Mouse (Mus musculus) left cerebral cortex, adult 8-10 months (tissue): ENCODE results near the gene Sh2b1. TPM values are rescaled to one million over a fixed set of nuclear protein-coding genes. Genes with fewer than 3 reads are reported as not detected.

Experiments used
- DNase-seq, 2 experiments: peaks; one replicate each; pipeline ENCODE4 v3.0.0; 2022; ENCODE audit warnings: low spot score in 2 of 2
- total RNA-seq, 4 experiments: library from RNA; stranded (reverse); gene quantifications; 2 replicates each; pipeline ENCODE4 v1.2.4; 2022

Sh2b1 gene
- total RNA-seq, 4 experiments from 2014 or later, result 64.2 to 70.0 (median 67.1) TPM

- DNase-seq, result no peak
Observed at GRCm38 (mm10) chr7:126481699-126482098, 6.5 kb upstream of the Sh2b1 start.

DNA sequence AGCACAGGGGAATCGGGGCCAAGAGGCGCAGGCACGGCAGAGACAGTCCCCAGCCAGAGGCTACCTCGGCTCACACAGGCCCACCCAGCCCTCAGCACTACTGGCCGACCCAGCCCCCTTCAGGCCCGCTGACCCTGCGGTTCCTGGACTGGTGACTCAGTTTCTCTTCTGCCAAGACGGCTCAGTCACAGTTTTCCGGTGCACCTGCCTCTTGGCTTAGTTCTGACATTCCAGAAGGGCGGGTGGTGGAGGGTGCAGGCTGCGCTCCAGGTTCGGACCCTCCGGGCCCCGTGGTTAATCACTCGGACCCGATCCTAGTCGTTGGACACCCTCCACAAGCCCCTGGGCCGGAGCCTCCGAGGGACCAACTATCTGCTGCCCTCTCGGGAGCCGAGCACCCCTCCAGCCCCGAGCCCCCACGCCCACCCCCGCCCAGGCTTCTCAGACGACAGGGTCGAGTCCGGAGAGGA lies 703 bp downstream of the Sh2b1 start:
- peak in 1 of 2 experiments; percentile 27 for DNase-seq

- DNase-seq, result no peak
Observed at GRCm38 (mm10) chr7:126473470-126474086, 1.6 kb downstream of the Sh2b1 start.

DNA sequence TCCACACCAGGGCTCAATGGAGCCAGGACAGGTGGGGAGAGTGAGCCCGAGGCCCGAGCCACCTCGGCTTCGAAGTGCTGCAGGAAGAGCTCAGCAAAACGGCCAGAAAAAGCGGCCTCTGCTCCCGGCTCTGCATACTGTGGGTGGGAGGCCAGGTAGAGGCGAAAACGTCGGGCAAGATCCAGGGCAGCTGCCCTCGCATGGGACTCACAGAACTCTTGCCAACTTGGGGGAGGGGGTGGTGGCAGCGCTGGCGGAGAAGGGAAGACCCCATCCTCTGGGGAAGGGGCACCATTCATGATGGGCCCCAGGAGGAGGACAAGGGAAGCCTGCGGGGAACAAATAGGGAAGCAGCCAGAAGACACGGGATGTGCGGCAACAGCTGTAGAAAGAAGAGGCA lies 2.5 kb downstream of the Sh2b1 start:
- no peak for DNase-seq

- DNase-seq, result no peak
Observed at GRCm38 (mm10) chr7:126472306-126472705, 2.9 kb downstream of the Sh2b1 start.

- no peak for DNase-seq
Observed at GRCm38 (mm10) chr7:126471853-126472252, 3.4 kb downstream of the Sh2b1 start.

DNA sequence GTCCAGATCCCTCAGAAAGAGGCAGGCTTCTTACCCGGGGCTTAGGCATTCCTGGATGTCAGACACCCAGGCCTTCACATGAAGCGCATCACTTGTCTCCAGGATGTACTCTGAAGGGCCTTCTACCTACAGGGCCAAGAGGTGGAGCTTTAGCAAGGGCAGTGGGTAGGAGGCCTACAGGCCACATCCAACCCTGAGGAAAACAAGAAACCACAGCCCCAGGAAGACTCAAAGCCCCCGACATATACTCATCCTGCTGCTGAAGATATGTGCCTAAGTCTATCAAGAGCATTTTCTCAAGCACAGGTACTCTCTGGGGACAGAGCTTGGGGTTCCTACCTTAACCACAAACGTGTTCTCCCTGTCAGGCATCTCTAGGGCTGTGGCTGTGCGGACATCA lies 3.9 kb downstream of the Sh2b1 start:
- no peak for DNase-seq

- no peak for DNase-seq
Observed at GRCm38 (mm10) chr7:126470077-126470476, 5.1 kb downstream of the Sh2b1 start.

DNA sequence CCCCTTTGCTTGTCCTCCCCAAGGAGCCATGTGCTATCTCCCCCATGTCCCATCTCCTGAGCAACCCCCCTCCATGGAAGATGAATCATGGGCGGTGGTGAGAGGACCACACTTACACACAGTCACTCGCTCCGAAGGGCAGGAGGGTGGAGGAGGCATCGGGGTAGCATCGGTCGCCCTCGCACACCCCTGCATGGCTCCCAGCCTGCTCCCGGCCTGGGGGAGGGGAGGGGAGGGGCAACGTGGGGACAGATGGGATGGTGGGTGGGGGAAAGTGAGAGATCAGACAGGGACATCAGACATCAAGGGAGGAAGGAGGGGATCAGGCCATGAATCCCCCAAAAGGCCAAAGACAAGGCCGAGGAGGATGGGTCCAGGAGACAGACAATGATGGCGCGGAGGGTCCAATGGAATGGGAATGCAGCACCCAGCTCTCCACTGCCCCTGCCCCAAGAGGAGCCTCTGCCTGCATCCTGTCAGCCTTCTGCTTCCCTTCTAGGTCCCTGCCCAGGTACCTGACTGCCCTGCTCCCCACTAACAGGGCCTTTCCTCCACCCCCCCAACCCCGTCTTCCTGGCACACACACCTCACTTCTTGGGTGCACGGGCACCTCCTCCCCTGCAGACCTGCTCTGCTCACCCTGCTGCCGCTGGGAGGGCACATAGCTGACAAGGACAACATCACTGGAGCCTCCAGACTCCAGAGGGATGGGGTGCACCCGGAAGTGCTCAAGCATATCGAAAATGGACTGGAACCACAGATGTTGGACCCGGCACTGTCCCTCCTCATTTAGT lies 7.2 kb downstream of the Sh2b1 start:
- no peak for DNase-seq

DNA sequence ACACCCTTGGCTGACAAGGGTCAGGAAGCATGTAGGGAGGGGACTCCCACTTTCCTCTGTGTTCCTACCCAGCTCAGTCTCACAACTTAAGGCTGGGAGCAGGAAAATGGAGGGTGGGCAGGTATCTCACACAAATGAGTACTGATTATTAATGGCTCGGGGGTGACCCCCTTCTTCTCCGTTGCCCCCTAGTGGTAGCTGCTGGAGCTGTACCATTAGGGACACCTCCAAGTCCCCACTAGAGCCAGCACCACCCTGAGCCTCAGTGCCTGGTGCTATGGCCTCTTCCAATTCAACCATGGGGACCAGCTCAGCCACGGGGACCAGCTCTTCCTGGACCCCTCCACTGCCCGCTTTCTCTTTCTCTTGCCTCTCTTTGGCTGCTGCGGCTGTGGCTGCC lies 8.0 kb downstream of the Sh2b1 start:
- no peak for DNase-seq

DNA sequence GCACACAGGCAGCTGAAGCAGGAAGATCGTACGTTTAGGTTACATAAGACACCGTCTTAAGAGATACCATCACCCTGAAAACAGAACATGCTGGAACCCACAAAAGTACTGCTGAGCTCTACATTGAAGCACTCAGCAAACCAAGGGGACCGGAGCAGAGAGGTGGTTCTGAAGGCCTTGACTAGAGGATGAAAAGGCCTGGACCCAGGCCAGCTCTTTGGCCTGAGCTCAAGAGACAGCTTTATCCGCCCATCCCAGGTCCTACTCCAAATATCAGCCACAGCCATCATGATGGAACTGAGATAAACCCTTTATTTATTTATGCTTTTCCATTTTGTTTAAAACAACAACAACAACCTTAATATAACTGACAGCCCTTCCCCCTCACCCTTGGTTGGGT lies 8.5 kb downstream of the Sh2b1 start:
- DNase-seq, result no peak

DNA sequence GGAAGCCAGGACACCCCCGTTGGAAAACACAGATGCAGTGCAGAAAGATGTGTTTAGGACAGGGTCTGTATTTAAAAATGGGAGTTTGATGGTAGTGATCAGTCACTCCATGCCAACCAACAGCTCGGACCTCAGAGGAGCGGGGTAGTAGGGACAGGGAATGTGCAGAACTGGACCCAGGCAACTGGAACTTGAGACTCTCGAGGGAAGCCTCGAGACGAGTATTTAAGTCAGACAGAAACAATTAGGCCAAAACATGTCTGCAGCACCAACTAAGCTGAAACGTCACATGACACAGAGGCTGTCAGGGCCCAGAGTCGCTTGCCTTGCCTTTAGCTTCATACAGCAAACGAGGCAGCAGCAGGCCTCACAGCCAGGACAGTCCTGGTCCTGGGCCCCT lies 9.1 kb downstream of the Sh2b1 start:
- DNase-seq, result no peak

DNA sequence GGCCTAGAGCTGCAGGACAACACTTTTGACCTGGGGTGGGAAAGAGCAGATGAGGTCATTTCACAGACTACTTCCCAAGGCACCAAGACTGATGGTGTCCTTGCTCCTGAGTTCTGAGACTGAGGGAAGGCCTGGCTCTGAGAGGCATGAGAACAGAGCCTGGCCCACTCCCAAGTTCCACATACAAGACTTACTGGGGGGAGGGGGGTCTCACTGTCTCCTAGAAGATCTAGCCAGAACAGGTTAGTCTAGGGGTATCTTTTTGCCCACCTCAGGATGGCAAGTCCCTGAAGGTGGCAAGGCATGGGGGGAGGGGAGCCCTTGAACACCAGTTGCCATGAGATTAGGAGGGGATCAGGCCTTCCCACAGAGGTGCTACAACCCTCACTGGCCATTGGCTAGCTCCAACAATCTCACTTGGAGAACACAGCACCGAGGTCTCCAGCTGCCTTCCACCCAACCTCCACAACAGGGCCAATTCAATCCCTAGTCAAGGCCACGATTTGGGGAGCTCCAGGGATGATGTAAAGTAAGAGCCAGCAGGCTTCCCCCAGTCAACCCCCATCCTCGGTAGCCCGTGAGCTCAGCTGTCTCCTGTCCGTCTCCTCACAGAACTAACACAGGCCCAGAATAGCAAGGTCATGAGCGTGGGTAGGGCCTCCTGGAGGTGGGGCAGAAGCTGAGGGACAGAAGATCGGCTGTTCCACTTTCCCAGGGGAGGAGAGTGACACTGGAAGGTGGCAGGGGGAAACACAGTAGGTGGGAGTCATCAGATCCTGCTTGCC lies 9.8 kb downstream of the Sh2b1 start:
- DNase-seq, result no peak

DNA sequence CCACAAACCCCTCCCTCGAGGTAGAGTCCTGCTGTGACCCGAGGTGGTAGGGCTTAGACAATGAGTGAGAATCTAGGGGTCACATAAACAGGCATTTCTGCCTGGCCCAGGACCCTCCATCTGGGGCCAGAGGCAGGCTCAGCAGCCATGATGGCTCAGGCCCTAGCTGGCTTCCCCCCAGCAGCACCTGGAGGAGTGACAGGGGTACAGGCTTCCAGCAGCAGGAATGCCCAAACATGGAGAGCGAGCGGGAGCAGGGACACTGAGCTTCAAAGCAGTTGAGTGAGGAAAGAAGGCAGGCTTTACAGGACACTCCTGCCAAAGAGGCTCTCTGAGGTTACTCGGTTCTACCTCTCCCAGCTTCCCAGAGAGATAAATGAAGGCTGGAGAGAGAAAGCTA lies 10.4 kb downstream of the Sh2b1 start:
- no peak for DNase-seq

DNA sequence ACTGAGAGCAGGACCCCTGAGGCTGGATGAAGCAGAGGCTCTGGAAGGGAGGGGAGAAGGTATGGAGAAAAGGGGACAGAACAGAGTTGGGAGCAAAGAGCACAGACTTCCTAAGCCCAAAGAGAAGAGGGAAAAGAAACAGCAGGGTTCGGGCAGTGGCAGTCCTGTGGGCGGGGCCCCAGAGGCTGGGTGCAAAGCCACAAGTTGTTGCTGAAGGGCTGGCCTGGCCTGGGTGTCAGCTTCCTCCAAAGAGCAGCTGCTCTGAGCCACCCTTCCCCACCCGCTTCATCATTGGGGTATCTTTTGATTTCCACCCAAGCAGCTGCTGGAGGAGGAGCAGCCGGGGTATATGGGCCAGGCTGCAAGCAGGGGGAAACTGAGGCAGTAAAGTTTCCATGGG lies 11.1 kb downstream of the Sh2b1 start:
- DNase-seq, result no peak

DNA sequence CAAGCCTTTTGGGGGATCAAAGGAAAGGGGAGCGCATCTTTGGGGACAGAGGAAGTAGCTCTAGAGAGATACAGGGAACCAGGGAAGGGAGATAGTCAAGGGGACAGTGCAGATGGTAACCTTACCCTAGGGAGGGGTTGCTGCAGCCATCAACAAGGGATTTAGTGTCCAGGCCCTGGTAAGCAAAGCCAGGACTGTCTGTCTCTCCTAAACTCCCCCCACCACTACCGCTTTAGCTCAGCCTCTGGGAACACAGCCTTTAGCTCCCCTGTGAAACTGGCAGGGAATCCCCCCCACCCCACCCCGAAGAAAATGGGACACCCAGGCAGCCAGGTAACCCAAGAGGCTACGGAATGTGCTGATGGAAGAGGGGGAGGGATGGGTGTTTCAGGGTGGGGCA lies 11.7 kb downstream of the Sh2b1 start:
- DNase-seq, result no peak

DNA sequence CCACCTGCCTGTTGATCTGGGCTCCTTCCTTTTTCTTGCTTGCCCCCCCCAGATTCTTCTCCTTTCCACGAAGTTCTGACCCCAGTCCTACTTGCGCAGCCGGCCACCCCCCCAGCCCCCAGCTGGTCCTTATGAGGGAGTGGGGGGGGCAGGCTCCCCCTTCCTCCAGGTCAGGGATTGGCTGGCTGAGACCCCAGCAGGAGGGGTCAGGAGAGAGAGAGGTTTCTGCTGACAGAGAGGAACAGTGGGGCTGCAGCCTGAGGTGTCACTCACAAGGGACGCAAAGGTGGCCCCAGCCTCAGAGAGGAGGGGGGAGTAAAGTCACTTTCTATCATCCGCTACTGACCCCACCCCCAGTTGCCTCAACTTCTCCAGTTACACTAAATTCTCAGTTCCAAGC lies 12.2 kb downstream of the Sh2b1 start, which contains the start of gene Atp2a1:
Gene Atp2a1, minus strand, starts transcription at position 105 of the 400 bp plus-strand sequence.
- DNase-seq, result no peak

GRCm38 (mm10) chr7:126461626-126462025 lies 13.6 kb downstream of the Sh2b1 start:
- DNase-seq, result no peak

- DNase-seq, result no peak
Observed at GRCm38 (mm10) chr7:126460623-126461399, 14.4 kb downstream of the Sh2b1 start.

DNA sequence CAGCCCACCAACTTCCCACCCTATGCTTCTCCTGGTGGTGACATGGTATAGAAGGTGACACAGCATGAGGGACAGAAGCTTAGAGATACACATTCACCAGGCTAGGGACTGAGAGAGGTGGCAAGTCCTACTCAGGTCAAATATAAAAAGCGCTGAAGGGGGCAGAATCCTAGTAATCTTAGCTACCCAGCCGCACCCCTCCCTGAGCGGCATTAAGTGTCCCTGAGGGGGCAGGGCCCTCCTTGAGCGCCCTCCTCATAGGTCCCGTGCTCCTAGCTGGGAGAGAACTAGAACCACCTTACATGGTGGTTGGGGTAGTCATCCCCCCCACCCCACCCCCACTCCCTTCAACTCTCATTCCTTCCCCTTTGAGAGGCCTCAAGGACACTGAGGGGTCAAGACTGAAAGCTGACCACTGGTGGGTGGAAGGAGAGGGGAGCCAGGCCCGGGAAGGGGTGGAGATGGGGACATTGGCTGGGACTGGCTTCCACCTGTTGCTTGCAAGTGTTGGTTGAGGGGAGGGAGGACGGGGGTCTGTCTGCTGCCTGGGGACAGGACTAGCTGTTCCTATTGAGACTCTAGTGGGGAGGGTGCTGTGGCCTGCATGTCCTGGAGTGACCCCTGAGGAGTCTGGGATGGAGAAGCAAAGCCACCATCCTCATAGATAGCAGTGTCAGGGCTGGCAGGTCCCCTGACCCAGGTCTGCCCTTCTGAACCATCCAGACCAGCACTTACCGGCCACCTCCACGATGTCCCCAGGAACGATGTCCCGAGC lies 16.2 kb downstream of the Sh2b1 start:
- no peak for DNase-seq

DNA sequence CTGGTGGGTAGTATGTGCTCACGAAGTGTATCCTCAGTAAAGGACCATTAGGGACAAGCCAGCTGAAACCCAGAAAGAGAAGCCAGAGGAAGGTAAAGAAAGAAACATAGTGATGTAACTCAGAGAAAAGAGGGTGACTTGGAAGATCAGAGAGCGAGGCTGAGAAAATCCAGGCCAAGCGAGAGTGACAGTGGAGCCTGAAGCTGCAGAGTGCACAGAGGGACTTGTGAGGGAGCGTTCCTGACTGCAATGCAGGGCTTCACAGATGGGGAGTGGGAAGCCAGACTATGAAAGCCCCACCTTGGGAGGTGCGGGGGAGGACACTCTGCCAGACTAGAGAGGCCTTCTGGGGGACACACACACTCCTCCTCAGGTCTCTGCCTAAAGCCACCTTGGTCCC lies 17.0 kb downstream of the Sh2b1 start:
- DNase-seq, result no peak
